Mouse (Mus musculus) bone marrow, adult 2 months (tissue): ENCODE results near the gene Nmnat2.

ENCODE experiments used
- CTCF ChIP-seq: fragments of 200-500 bp; IDR thresholded peaks from 2 replicates; pipeline ENCODE4 v1.5.1; 2011; ENCODE audit warnings: low read length, control low read depth; ENCODE audit not compliant: control insufficient read depth, insufficient read depth
- POLR2A ChIP-seq: fragments of 200-500 bp; IDR thresholded peaks from 2 replicates; pipeline ENCODE4 v1.6.1; 2011; ENCODE audit warnings: low read depth, mild to moderate bottlenecking, control low read depth, low read length, borderline replicate concordance; ENCODE audit not compliant: control insufficient read depth

DNA sequence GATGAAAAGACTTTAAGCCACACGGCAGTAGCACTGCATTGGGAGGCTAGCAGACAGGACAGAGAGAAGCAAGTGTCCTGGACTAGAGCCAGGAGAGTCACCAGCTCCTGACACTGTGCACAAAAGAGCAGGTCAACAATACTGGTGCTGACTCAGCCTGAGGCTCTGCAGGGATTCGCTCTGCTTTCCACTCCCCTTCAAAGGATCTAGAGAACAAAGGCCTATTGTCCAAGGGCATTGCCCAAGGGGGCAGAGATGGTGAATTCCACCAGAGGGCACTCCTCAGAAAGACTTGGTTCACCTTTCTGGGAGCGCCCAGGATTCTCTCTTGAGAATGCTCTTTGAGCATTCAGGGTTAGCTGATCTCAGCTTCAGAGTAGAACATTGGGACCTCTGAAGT, 85.3 kb downstream of the Nmnat2 start:
- TF ChIP-seq CTCF (no peak), POLR2A (no peak)
